Mouse (Mus musculus) erythroblast, embryonic 14.5 days (primary cell): Measurements from ENCODE around the gene Ccdc71.

Source experiments
- GATA1 ChIP-seq: IDR thresholded peaks from 2 replicates; pipeline ENCODE4 v1.6.1; 2012; ENCODE audit warnings: low read length, inconsistent platforms, mixed read lengths
- TAL1 ChIP-seq: IDR thresholded peaks from 3 replicates; pipeline ENCODE4 v1.6.1; 2012; ENCODE audit warnings: low read length, inconsistent platforms, mixed read lengths

GRCm38 (mm10) chr9:108439176-108439575 is 21.2 kb upstream of the Ccdc71 start:
- no peak for TF ChIP-seq GATA1
- TF ChIP-seq TAL1: no peak
